Mouse (Mus musculus): ENCODE data around the gene Vps36. TPM values are rescaled to one million over a fixed set of nuclear protein-coding genes. Genes with fewer than 3 reads are reported as not detected.

The Vps36 gene
- polyA plus RNA-seq, 1 experiment from 2014 or later: 36.4 TPM

GRCm38 (mm10) chr8:22166080-22166603 lies 26.5 kb upstream of the Vps36 start, which contains the start of gene Nek3:
Gene Nek3 (minus strand): TSS chr8:22166435.
- no peaks in the 10 kb centered on the region for H3K27me3 ChIP-seq
- H3K4me1 ChIP-seq: peaks cover 5% of the 10 kb centered on the region; the same call in 1 of the 2 replicates
- peak; percentile 97 for ATAC-seq (ENCODE audit: insufficient number of reproducible peaks, insufficient read depth, low FRiP score, low TSS enrichment)
- under 1% methylated on average over 31 of the region's 43 CpGs for WGBS
- H3K4me3 ChIP-seq: peak within 1 kb of the TSS; percentile 52
- peaks cover 22% of the 10 kb centered on the region for H3K36me3 ChIP-seq
- peak within 1 kb of the TSS; percentile 50 for H3K4me2 ChIP-seq (replicated peaks)
- H3K9ac ChIP-seq: peak within 1 kb of the TSS; percentile 52
- no peaks in the 10 kb centered on the region for H3K9me3 ChIP-seq
- peak within 1 kb of the TSS; percentile 81 for H3K27ac ChIP-seq

- no peak overlapping the region for H3K9ac ChIP-seq
- peaks cover 5% of the 10 kb centered on the region; the same call in 1 of the 2 replicates for H3K4me1 ChIP-seq
- no peaks in the 10 kb centered on the region for H3K9me3 ChIP-seq
- H3K27me3 ChIP-seq: no peaks in the 10 kb centered on the region
- no peak for ATAC-seq (ENCODE audit: insufficient number of reproducible peaks, insufficient read depth, low FRiP score, low TSS enrichment)
- WGBS: 88% methylated on average over 5 of the region's 5 CpGs
- H3K27ac ChIP-seq: no peak overlapping the region
- no peak overlapping the region for H3K4me2 ChIP-seq (replicated peaks)
- peaks cover 29% of the 10 kb centered on the region for H3K36me3 ChIP-seq
- no peak overlapping the region for H3K4me3 ChIP-seq
These were observed 23.4 kb upstream of the Vps36 start for GRCm38 (mm10) chr8:22169167-22169566.

- 98% methylated on average over 7 of the region's 7 CpGs for WGBS
- Histone ChIP-seq H3K4me1 (no peaks in the 10 kb centered on the region), H3K36me3 (peaks cover 43% of the 10 kb centered on the region), H3K4me2 (replicated peaks) (no peak overlapping the region), H3K4me3 (no peak overlapping the region), H3K9me3 (peaks cover 5% of the 10 kb centered on the region; the same call in 1 of the 2 replicates), H3K9ac (no peak overlapping the region), H3K27me3 (no peaks in the 10 kb centered on the region), H3K27ac (no peak overlapping the region)
- ATAC-seq (ENCODE audit: insufficient number of reproducible peaks, insufficient read depth, low FRiP score, low TSS enrichment): no peak
These were observed 16.6 kb upstream of the Vps36 start for GRCm38 (mm10) chr8:22175966-22176365.

- Histone ChIP-seq H3K36me3 (no peaks in the 10 kb centered on the region), H3K9me3 (no peaks in the 10 kb centered on the region), H3K4me2 (replicated peaks) (peak overlapping the region; percentile 58), H3K9ac (peak overlapping the region; percentile 66), H3K27ac (peak overlapping the region; percentile 87; the same call in 1 of the 2 replicates), H3K4me1 (peaks cover 10% of the 10 kb centered on the region; the same call in 1 of the 2 replicates), H3K27me3 (no peaks in the 10 kb centered on the region), H3K4me3 (peak overlapping the region; percentile 81)
- ATAC-seq (ENCODE audit: insufficient number of reproducible peaks, insufficient read depth, low FRiP score, low TSS enrichment): peak; percentile 35; the same call in 1 of the 2 replicates
- WGBS: 0% methylated on average over 3 of the region's 3 CpGs
These were observed 7.7 kb upstream of the Vps36 start for GRCm38 (mm10) chr8:22184884-22185283.

GRCm38 (mm10) chr8:22185431-22186397 lies 6.9 kb upstream of the Vps36 start, which contains the start of gene Ckap2:
Gene Ckap2 (minus strand): TSS chr8:22185819.
- WGBS: 3% methylated on average over 63 of the region's 63 CpGs

GRCm38 (mm10) chr8:22193432-22194010 lies 912 bp downstream of the Vps36 start:
- H3K9ac ChIP-seq: peak overlapping the region; percentile 92
- H3K9me3 ChIP-seq: no peaks in the 10 kb centered on the region
- H3K27ac ChIP-seq: peak overlapping the region; percentile 98
- WGBS: 15% methylated on average over 12 of the region's 12 CpGs
- no peaks in the 10 kb centered on the region for H3K27me3 ChIP-seq
- H3K4me3 ChIP-seq: peak overlapping the region; percentile 85
- H3K36me3 ChIP-seq: no peaks in the 10 kb centered on the region; the same call in 1 of the 2 replicates
- H3K4me2 ChIP-seq (replicated peaks): peak overlapping the region; percentile 59
- peaks cover 7% of the 10 kb centered on the region; the same call in 1 of the 2 replicates for H3K4me1 ChIP-seq
- ATAC-seq (ENCODE audit: insufficient number of reproducible peaks, insufficient read depth, low FRiP score, low TSS enrichment): no peak

More at GRCm38 (mm10) chr8:22185431-22186397, 6.9 kb upstream of the Vps36 start, which contains the start of gene Ckap2:
- no peaks in the 10 kb centered on the region for H3K27me3 ChIP-seq
- peak within 1 kb of the TSS; percentile 81 for H3K4me3 ChIP-seq
- ATAC-seq (ENCODE audit: insufficient number of reproducible peaks, insufficient read depth, low FRiP score, low TSS enrichment): peak; percentile 92
- peak within 1 kb of the TSS; percentile 87 for H3K27ac ChIP-seq
- peak within 1 kb of the TSS; percentile 66 for H3K9ac ChIP-seq
- no peaks in the 10 kb centered on the region for H3K9me3 ChIP-seq
- H3K36me3 ChIP-seq: no peaks in the 10 kb centered on the region
- peak within 1 kb of the TSS; percentile 58 for H3K4me2 ChIP-seq (replicated peaks)
- peaks cover 10% of the 10 kb centered on the region; the same call in 1 of the 2 replicates for H3K4me1 ChIP-seq

- Histone ChIP-seq H3K4me2 (replicated peaks) (no peak overlapping the region), H3K36me3 (peaks cover 33% of the 10 kb centered on the region), H3K27me3 (no peaks in the 10 kb centered on the region), H3K4me3 (no peak overlapping the region), H3K4me1 (peaks cover 7% of the 10 kb centered on the region; the same call in 1 of the 2 replicates), H3K27ac (no peak overlapping the region), H3K9me3 (no peaks in the 10 kb centered on the region), H3K9ac (no peak overlapping the region)
- no peak for ATAC-seq (ENCODE audit: insufficient number of reproducible peaks, insufficient read depth, low FRiP score, low TSS enrichment)
- 88% methylated on average over 6 of the region's 6 CpGs for WGBS
These were observed 5.3 kb downstream of the Vps36 start for GRCm38 (mm10) chr8:22197914-22198313.

GRCm38 (mm10) chr8:22199481-22199880 lies 6.9 kb downstream of the Vps36 start:
- Histone ChIP-seq H3K9ac (no peak overlapping the region), H3K36me3 (peaks cover 33% of the 10 kb centered on the region), H3K4me3 (no peak overlapping the region), H3K27ac (no peak overlapping the region), H3K27me3 (no peaks in the 10 kb centered on the region), H3K9me3 (no peaks in the 10 kb centered on the region), H3K4me2 (replicated peaks) (no peak overlapping the region), H3K4me1 (peaks cover 1% of the 10 kb centered on the region; the same call in 1 of the 2 replicates)
- no peak for ATAC-seq (ENCODE audit: insufficient number of reproducible peaks, insufficient read depth, low FRiP score, low TSS enrichment)
- 94% methylated on average over 8 of the region's 8 CpGs for WGBS

- Histone ChIP-seq H3K4me1 (no peaks in the 10 kb centered on the region), H3K4me3 (no peak overlapping the region), H3K27me3 (no peaks in the 10 kb centered on the region), H3K36me3 (peaks cover 35% of the 10 kb centered on the region), H3K9me3 (no peaks in the 10 kb centered on the region), H3K9ac (no peak overlapping the region), H3K4me2 (replicated peaks) (no peak overlapping the region), H3K27ac (no peak overlapping the region)
- WGBS: 86% methylated on average over 4 of the region's 4 CpGs
- no peak for ATAC-seq (ENCODE audit: insufficient number of reproducible peaks, insufficient read depth, low FRiP score, low TSS enrichment)
These were observed 14.9 kb downstream of the Vps36 start for GRCm38 (mm10) chr8:22207535-22207934.

- WGBS: 65% methylated on average over 5 of the region's 5 CpGs
- no peak overlapping the region for H3K9ac ChIP-seq
- no peaks in the 10 kb centered on the region for H3K27me3 ChIP-seq
- H3K4me2 ChIP-seq (replicated peaks): no peak overlapping the region
- H3K4me1 ChIP-seq: no peaks in the 10 kb centered on the region
- H3K4me3 ChIP-seq: no peak overlapping the region
- no peak overlapping the region for H3K27ac ChIP-seq
- H3K36me3 ChIP-seq: peaks cover 40% of the 10 kb centered on the region
- no peaks in the 10 kb centered on the region for H3K9me3 ChIP-seq
- no peak for ATAC-seq (ENCODE audit: insufficient number of reproducible peaks, insufficient read depth, low FRiP score, low TSS enrichment)
These were observed 16.4 kb downstream of the Vps36 start for GRCm38 (mm10) chr8:22209012-22209411.

GRCm38 (mm10) chr8:22214826-22215225 lies 22.2 kb downstream of the Vps36 start:
- Histone ChIP-seq H3K27ac (no peak overlapping the region), H3K9me3 (no peaks in the 10 kb centered on the region), H3K4me2 (replicated peaks) (no peak overlapping the region), H3K36me3 (peaks cover 64% of the 10 kb centered on the region), H3K9ac (no peak overlapping the region), H3K4me1 (no peaks in the 10 kb centered on the region), H3K27me3 (no peaks in the 10 kb centered on the region), H3K4me3 (no peak overlapping the region)
- WGBS: 93% methylated on average over 10 of the region's 10 CpGs
- ATAC-seq (ENCODE audit: insufficient number of reproducible peaks, insufficient read depth, low FRiP score, low TSS enrichment): no peak

Data from embryonic facial prominence, embryonic 12.5 days (tissue).